Mouse (Mus musculus) adrenal gland (tissue): ENCODE measurements around the gene Best1.

Source experiments
- intact Hi-C: fragments of 180-260 bp; cut with DNase I; formaldehyde crosslinking; loops from one replicate; pipeline ENCODE4 v1.15.1; 2025

The Best1 gene

GRCm38 (mm10) chr19:9968081-9968787 is 33.2 kb downstream of the Best1 start:
- intact Hi-C loops, result no loop called here

- intact Hi-C loops, result no loop called here
Observed at GRCm38 (mm10) chr19:9966096-9966867, 35.2 kb downstream of the Best1 start.

GRCm38 (mm10) chr19:9964205-9964916 is 37.1 kb downstream of the Best1 start:
- intact Hi-C loops, result no loop called here

- intact Hi-C loops, result no loop called here
Observed at GRCm38 (mm10) chr19:9960769-9961168, 40.7 kb downstream of the Best1 start.

- intact Hi-C loops, result no loop called here
Observed at GRCm38 (mm10) chr19:9957965-9958364, 43.5 kb downstream of the Best1 start.

- intact Hi-C loops, result no loop called here
Observed at GRCm38 (mm10) chr19:9956624-9957388, 44.6 kb downstream of the Best1 start.

GRCm38 (mm10) chr19:9955438-9955837 is 46.0 kb downstream of the Best1 start:
- intact Hi-C loops, result no loop called here

GRCm38 (mm10) chr19:9954811-9955202 is 46.6 kb downstream of the Best1 start:
- intact Hi-C loops, result no loop called here

GRCm38 (mm10) chr19:9954055-9954810 is 47.2 kb downstream of the Best1 start:
- intact Hi-C loops, result no loop called here

- intact Hi-C loops, result no loop called here
Observed at GRCm38 (mm10) chr19:9952912-9953311, 48.5 kb downstream of the Best1 start.

- intact Hi-C loops, result no loop called here
Observed at GRCm38 (mm10) chr19:9952390-9952789, 49.0 kb downstream of the Best1 start.

- intact Hi-C loops, result no loop called here
Observed at GRCm38 (mm10) chr19:9946986-9947385, 54.4 kb downstream of the Best1 start.

GRCm38 (mm10) chr19:9945800-9946564 is 55.5 kb downstream of the Best1 start:
- intact Hi-C loops, result no loop called here

GRCm38 (mm10) chr19:9942539-9943533 is 58.6 kb downstream of the Best1 start:
- intact Hi-C loops, result no loop called here

- intact Hi-C loops, result no loop called here
Observed at GRCm38 (mm10) chr19:9941809-9942208, 59.6 kb downstream of the Best1 start.

GRCm38 (mm10) chr19:9940903-9941302 is 60.5 kb downstream of the Best1 start:
- intact Hi-C loops, result no loop called here

- intact Hi-C loops, result no loop called here
Observed at GRCm38 (mm10) chr19:9939841-9940240, 61.6 kb downstream of the Best1 start.

- intact Hi-C loops, result no loop called here
Observed at GRCm38 (mm10) chr19:9938824-9939303, 62.6 kb downstream of the Best1 start.
